Mouse (Mus musculus) liver, postnatal 0 days (tissue): ENCODE data around the gene Hdac9.

ENCODE experiments used
- CTCF ChIP-seq: sonication (generic); IDR thresholded peaks from 2 replicates; pipeline ENCODE4 v1.5.1; 2016; ENCODE audit warnings: antibody characterized with exemption, low read depth
- EP300 ChIP-seq: IDR thresholded peaks from 2 replicates; pipeline ENCODE4 v1.6.1; 2016; ENCODE audit warnings: antibody characterized with exemption, low read depth, mild to moderate bottlenecking

GRCm38 (mm10) chr12:34801752-34802151, 115.1 kb downstream of the Hdac9 start:
- TF ChIP-seq EP300 = no peak
- no peak for TF ChIP-seq CTCF
